Mouse (Mus musculus) megakaryocyte, embryonic 14.5 days (primary cell): Measurements from ENCODE around the gene 1300017J02Rik. TPM values are rescaled to one million over a fixed set of nuclear protein-coding genes. Genes with fewer than 3 reads are reported as not detected.

Experiments used
- H3K27me3 ChIP-seq: replicated peaks from 2 replicates; pipeline ENCODE3; 2012; ENCODE audit warnings: inconsistent platforms
- H3K36me3 ChIP-seq: replicated peaks from 2 replicates; pipeline ENCODE3; 2012; ENCODE audit warnings: low read length, inconsistent platforms, mixed read lengths
- H3K4me1 ChIP-seq: 2 replicates; pipeline ENCODE4 v1.6.1; 2012; ENCODE audit warnings: inconsistent platforms
- H3K4me3 ChIP-seq: replicated peaks from 2 replicates; pipeline ENCODE3; 2012; ENCODE audit warnings: moderate library complexity, mild to moderate bottlenecking, inconsistent platforms
- H3K9me3 ChIP-seq: 2 replicates; pipeline ENCODE4 v1.6.1; 2012; ENCODE audit warnings: inconsistent platforms
- FLI1 ChIP-seq: IDR thresholded peaks from 2 replicates; pipeline ENCODE4 v1.6.1; 2012; ENCODE audit warnings: low read length, inconsistent platforms, mixed read lengths
- GATA1 ChIP-seq: IDR thresholded peaks from 3 replicates; pipeline ENCODE4 v1.6.1; 2012; ENCODE audit warnings: mixed read lengths, low read length, inconsistent platforms, borderline replicate concordance
- polyA plus RNA-seq: library from polyadenylated mRNA; stranded (reverse); fragments of >175 nt; gene quantifications from 2 replicates; pipeline ENCODE4 v1.2.3, GENCODE M21; 2012; ENCODE audit warnings: low replicate concordance; ENCODE audit not compliant: insufficient read depth

Gene 1300017J02Rik
- polyA plus RNA-seq, 1 experiment, result not detected

- peaks cover 30% of the 10 kb centered on the region for H3K27me3 ChIP-seq
Measured at GRCm38 (mm10) chr9:103234059-103234458, 70.8 kb downstream of the 1300017J02Rik start.

GRCm38 (mm10) chr9:103233006-103233395 lies 71.9 kb downstream of the 1300017J02Rik start:
- H3K9me3 ChIP-seq, result no peaks in the 10 kb centered on the region
- H3K4me3 ChIP-seq, result no peak overlapping the region
- peaks cover 34% of the 10 kb centered on the region for H3K27me3 ChIP-seq
- no peak for TF ChIP-seq GATA1
- TF ChIP-seq FLI1, result no peak
- peaks cover 41% of the 10 kb centered on the region for H3K4me1 ChIP-seq
- no peaks in the 10 kb centered on the region for H3K36me3 ChIP-seq

More at GRCm38 (mm10) chr9:103234059-103234458, 70.8 kb downstream of the 1300017J02Rik start:
- TF ChIP-seq GATA1 (no peak), FLI1 (no peak)
- Histone ChIP-seq H3K36me3 (no peaks in the 10 kb centered on the region), H3K4me3 (no peak overlapping the region), H3K9me3 (no peaks in the 10 kb centered on the region), H3K4me1 (peaks cover 40% of the 10 kb centered on the region)

- Histone ChIP-seq H3K4me1 (peaks cover 41% of the 10 kb centered on the region), H3K4me3 (no peak overlapping the region), H3K27me3 (peaks cover 40% of the 10 kb centered on the region), H3K36me3 (no peaks in the 10 kb centered on the region), H3K9me3 (no peaks in the 10 kb centered on the region)
- no peak for TF ChIP-seq FLI1
- no peak for TF ChIP-seq GATA1
Measured at GRCm38 (mm10) chr9:103232232-103233005, 72.5 kb downstream of the 1300017J02Rik start.

- TF ChIP-seq GATA1 (no peak), FLI1 (no peak)
- Histone ChIP-seq H3K4me3 (peak within 1 kb of the TSS; percentile 88), H3K36me3 (no peaks in the 10 kb centered on the region), H3K4me1 (peaks cover 41% of the 10 kb centered on the region), H3K9me3 (no peaks in the 10 kb centered on the region), H3K27me3 (peaks cover 46% of the 10 kb centered on the region)
Measured at GRCm38 (mm10) chr9:103230151-103230951, 74.5 kb downstream of the 1300017J02Rik start, which contains the start of the genes Gm20425 and Trf. TSS of gene Gm20425 (minus strand) at chr9:103230307. TSS of gene Trf (minus strand) at chr9:103230444.

GRCm38 (mm10) chr9:103229037-103229867 lies 75.6 kb downstream of the 1300017J02Rik start:
- peaks cover 41% of the 10 kb centered on the region for H3K4me1 ChIP-seq
- no peaks in the 10 kb centered on the region for H3K9me3 ChIP-seq
- TF ChIP-seq FLI1, result no peak
- TF ChIP-seq GATA1, result no peak
- H3K27me3 ChIP-seq, result peaks cover 45% of the 10 kb centered on the region
- H3K4me3 ChIP-seq, result peak overlapping the region; percentile 74
- H3K36me3 ChIP-seq, result no peaks in the 10 kb centered on the region

GRCm38 (mm10) chr9:103228370-103229003 lies 76.4 kb downstream of the 1300017J02Rik start:
- peaks cover 33% of the 10 kb centered on the region for H3K4me1 ChIP-seq
- TF ChIP-seq GATA1 (no peak), FLI1 (no peak)
- no peaks in the 10 kb centered on the region for H3K9me3 ChIP-seq
- H3K36me3 ChIP-seq, result no peaks in the 10 kb centered on the region
- H3K4me3 ChIP-seq, result no peak overlapping the region
- H3K27me3 ChIP-seq, result peaks cover 41% of the 10 kb centered on the region

GRCm38 (mm10) chr9:103227760-103228159 lies 77.1 kb downstream of the 1300017J02Rik start:
- H3K9me3 ChIP-seq, result no peaks in the 10 kb centered on the region
- no peak for TF ChIP-seq GATA1
- no peak for TF ChIP-seq FLI1
- H3K4me1 ChIP-seq, result peaks cover 27% of the 10 kb centered on the region
- H3K27me3 ChIP-seq, result peaks cover 47% of the 10 kb centered on the region
- H3K4me3 ChIP-seq, result peak overlapping the region; percentile 16
- no peaks in the 10 kb centered on the region for H3K36me3 ChIP-seq

- Histone ChIP-seq H3K36me3 (no peaks in the 10 kb centered on the region), H3K4me3 (no peak overlapping the region), H3K4me1 (peaks cover 26% of the 10 kb centered on the region), H3K27me3 (peaks cover 45% of the 10 kb centered on the region), H3K9me3 (no peaks in the 10 kb centered on the region)
- no peak for TF ChIP-seq GATA1
- no peak for TF ChIP-seq FLI1
Measured at GRCm38 (mm10) chr9:103226806-103227205, 78.1 kb downstream of the 1300017J02Rik start.

GRCm38 (mm10) chr9:103225464-103225863 lies 79.4 kb downstream of the 1300017J02Rik start:
- no peaks in the 10 kb centered on the region for H3K9me3 ChIP-seq

More at GRCm38 (mm10) chr9:103225464-103225863, 79.4 kb downstream of the 1300017J02Rik start:
- H3K4me1 ChIP-seq, result peaks cover 19% of the 10 kb centered on the region
- no peak overlapping the region for H3K4me3 ChIP-seq
- peaks cover 48% of the 10 kb centered on the region for H3K27me3 ChIP-seq
- H3K36me3 ChIP-seq, result no peaks in the 10 kb centered on the region
- TF ChIP-seq GATA1 (no peak), FLI1 (no peak)
